Mouse (Mus musculus) lung, adult 18-20 months (tissue): ENCODE measurements at regions not wholly inside any gene's neighbourhood (a gene's known extent, or its start where the extent isn't known, plus 50 kb on each side); places are given as distances from the start of the nearest gene placed in this dataset.

Experiments
- DNase-seq, 2 experiments: peaks; one replicate each; pipeline ENCODE4 v3.0.0; 2022; ENCODE audit warnings: mixed read lengths in 2 of 2

DNA sequence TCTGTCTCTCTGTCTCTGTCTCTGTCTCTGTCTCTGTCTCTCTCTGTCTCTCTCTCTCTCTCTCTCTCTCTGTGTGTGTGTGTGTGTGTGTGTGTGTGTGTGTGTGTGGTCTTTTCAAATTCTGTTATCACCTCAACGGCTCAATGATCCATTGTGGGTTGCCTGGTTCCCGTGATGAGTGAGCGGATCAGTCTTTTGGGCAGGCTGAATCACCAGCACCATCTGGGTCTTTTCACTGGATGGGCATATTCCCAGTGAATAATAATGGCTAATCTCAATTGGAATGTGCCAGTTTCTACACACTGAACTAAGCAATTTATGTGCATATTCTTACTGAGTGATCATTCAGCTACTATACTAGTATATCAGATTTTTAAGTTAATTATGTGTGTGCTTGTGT, 216.4 kb downstream of the Lmx1a start:
- no peak for DNase-seq

DNA sequence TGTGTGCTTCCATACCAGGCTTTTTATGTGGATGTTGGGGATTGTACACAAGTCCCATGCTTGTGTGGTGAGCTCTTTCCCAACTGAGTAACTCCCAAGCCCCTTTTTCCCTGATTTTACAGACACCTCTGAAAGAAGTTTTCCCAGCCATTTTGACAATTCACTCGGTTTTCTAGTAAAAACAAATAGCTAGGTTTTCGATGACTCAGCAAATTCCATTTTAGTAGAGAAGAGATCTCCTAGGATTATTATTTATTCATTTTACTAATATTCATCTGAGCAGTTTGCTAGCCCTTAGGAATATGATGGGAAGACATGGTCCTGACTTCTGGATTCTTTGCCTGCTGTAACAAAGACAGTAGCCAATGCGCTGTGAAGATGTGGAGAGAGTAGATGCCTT, 223.0 kb downstream of the Lmx1a start:
- no peak for DNase-seq

DNA sequence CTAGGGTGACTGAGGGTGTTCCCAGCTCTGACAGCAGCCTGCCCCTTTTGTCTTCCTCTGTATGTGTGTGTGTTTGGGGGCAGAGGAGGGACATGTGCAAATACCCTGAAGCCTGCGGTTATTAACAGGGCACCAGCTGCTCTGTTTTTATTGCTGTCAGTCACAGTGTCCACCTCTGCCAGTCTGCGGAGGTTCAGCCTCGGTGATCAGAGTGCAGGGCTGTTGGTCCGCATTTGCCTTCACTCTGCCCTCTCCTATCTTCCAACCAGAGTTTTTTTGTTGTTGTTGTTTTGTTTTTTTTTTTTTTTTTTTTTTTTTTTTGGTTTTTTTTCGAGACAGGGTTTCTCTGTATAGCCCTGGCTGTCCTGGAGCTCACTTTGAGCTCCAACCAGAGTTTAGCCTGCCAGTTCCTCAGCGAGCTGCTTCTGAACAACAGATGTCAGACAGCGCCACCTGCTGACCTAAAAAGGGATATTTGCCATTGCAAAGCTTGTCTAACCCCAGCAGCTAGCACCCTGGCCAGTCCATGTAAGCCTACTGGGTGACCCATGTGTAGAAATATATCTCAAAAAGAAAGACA, 226.0 kb downstream of the Lmx1a start:
- DNase-seq: peak; percentile 45 to 51

DNA sequence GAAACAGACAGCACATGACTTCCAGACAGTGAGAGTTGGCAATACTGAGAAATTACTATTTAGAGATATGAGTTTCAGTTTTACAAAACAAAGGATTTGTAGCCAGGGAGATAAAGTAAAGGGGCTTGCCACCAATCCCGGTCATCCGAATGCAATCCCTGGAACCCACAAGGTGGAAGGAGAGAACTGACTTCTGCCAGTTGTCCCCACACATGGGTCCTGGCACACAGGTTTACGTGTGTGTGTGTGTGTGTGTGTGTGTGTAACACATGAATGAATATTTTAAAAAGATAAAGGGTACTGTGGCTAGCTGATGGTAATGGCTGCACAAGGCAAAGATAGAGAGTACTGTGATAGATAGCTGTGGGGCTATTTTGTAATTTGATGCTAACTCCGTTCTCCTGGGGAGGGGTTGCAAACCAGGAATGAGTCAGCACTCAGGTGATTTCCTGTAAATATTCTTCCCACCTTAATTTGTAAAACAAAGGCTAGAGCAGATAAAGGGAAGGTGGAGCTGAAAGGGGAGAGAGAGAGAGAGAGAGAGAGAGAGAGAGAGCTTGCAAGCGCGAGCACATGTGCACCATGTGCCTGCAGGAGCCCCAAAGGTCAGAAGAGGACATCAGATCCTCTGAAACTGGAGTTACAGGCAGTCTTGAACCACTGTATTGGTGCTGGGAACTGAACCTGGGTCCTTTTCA, 226.7 kb downstream of the Lmx1a start:
- DNase-seq: no peak

DNA sequence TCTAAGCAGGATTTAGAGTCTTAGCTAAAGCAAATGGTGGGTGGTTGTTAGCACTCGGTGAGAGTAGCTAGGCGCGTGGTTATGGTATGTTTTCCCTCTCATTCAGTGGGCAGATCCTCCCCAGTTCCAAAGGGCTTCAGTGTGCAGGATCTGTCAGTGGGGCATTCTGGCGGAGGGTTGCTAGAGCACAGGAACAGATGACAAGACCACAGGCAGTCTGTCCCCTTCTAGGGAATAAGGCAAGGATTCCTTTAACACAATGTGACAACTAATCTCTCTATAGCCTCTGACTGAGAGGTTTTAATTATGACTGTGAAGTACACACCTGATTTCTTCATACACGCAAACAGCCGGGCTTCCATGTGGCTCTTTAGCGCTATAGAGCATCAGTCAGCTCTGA, 233.9 kb downstream of the Lmx1a start:
- no peak for DNase-seq

DNA sequence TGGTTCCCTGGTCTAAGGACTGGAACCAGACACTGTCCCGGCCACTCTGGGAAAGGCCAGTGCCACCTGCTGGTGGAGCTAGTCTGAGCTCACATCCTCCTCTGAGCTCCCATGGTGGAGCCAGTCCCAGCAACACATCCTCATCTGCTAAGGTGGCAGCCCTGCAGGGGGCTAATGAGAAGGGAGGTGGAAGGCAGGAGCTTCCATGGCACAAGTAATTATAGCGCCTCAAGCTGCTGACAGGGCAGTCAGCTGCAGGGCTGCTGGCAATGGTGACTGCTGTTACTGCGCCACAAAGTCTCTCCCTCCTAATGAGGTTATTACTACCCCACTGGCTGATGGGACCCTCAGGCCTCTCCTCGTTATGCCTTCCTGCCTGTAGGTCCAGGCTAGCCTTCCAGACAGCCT, 239.0 kb downstream of the Lmx1a start:
- DNase-seq: no peak

DNA sequence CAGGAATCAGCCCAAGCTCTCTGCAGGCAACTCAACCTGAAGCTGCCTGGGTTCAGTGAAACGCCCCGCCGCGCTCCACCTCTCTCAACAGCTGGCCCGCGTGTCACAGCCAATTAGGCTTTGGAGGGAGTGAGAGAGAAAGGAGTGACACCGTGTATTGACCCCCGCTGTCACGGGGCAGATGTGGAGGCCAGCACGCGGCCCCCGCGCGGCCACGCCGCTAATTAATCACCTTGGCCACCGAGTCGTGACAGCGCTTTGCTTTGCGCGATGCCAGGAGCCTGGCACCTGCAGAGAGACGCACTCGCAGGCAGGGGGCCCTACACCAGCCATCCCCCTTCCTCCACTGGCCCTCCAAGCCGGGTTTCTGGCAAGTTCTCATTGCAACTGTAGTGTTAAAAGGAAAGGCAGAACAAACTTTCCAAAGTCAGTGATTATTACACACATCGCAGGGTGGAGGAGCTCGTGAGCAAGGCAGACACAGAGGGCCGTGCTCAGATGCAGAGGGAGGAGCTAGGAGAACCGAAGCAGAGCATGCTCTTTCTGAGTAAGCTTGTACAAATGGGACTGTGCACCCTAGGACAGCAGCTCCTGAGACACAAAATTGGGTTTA, 240.8 kb downstream of the Lmx1a start:
- no peak for DNase-seq

DNA sequence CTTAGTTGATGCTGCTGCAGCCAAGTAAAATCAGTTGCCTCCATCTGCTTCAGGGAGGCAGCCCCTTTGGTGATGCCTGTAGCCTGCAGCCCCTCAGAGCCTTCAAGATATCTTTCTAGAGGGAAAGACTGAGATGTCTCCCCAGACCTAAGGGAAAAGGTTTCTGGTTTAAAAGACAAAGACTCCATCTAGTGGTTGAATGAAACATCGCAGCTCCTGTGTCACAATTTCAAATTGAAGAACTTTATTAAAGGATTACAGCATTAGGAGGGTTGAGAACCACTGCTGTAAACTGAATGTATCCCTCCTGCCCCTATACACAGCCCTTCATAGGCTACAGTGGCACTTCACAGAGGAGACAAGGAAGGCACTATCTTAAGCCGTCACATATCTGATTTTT, 243.1 kb downstream of the Lmx1a start:
- no peak for DNase-seq

DNA sequence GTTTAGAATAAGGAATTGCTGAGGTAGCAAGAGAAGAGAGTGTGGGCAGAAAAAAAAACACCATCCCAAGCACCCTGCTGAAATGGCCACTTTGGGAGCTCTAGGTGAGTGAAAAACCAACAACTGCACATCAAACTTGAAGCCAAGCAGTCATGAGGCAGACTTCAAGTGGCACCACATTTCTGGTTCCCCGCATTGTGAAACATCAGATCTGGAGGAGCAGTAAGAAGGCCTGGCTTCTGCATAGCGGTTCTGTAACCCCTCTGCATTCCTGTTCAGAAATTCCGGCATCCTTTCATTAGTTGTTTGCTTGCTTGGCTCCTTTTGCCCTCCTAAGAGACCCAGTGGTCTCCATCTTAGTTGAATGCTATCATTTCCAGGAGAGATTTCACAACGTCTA, 247.7 kb downstream of the Lmx1a start:
- DNase-seq: no peak

DNA sequence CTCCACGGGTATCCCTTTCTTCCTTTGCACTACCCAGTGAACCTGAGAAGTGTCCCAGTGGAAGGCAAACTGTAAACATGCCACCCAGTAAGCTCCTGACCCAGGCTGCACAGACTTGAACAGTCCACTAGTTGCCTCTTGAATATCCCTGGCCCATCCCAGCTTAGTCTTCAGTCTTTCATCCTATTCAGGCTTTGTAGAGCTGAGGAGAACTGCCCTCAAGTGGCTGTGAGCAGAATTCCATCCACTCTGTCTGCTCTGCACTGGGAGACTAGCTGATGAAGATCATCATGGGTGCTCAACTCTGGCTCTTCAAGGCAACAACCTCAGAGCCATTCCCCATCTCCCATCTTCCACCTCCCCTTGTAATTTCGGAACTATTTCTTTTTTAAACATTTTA, 249.1 kb downstream of the Lmx1a start:
- DNase-seq: no peak

DNA sequence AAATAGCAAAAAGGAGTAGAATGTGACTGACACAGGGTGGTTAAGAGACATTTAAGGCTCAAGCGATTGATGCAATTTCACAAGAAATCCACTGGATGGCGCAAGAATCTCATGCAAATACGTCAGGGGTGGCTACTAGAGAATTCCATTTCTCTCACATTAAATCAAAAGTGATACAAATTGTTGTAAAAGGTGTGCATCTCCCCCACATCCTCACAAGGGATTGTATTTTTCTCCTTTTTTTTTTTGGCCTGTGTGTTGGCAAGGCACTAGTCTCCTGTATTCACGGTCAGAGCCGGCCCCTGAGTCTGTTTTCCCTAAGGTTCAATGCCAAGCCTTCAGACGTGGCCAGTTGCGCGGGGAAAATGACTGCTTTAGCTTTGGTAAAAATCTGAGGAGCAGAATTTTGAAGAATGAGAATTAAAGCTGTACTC, 253.0 kb downstream of the Lmx1a start:
- no peak for DNase-seq

DNA sequence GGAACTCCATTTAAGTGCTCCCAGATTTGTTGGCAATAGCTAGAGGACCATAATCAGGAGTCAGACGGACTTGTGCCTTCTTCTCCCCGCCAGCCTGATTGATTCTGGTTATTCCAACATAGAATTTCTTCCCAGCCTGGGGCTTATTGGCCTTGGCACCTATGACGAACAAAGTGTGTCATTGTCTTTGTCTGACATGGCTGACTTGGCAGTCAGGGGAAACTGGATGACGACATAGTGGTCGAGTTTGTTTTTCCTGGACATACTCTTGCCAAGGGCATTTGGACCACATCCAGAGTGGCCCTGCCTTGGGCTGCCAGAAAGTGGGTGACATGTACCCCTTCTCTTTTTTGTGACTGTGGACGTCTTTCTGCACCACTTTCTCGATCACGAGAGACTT, 254.1 kb downstream of the Lmx1a start:
- no peak for DNase-seq

DNA sequence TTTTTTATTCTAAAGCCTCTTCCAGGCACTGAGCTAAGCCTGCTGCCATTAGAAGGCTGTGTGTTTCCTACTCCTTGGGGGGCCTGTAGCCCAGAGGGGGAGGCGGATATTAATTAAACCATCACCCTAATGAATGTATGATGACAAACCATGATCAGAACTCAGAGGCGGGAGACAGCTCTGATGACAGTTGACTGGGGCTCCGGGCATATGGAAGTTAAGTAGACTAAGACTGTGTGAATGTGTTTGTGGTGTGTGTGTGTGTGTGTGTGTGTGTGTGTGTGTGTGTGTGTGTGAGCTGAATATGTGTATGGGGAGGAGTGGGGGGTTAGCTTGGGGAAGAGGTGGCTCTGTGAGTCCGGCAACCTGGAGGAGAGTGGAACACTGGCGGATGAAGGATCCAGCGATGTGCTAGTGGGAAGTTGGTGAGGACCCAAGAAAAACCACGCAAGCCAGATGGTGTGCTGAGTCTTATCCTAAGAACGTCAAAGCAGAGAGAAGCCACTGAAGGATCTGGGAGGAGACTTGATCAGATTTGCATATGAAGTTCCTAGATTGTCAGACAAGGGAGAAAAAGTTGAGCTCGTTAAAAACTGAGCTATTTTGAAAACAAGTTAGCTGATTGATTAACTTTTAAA, 256.7 kb downstream of the Lmx1a start:
- DNase-seq: no peak

DNA sequence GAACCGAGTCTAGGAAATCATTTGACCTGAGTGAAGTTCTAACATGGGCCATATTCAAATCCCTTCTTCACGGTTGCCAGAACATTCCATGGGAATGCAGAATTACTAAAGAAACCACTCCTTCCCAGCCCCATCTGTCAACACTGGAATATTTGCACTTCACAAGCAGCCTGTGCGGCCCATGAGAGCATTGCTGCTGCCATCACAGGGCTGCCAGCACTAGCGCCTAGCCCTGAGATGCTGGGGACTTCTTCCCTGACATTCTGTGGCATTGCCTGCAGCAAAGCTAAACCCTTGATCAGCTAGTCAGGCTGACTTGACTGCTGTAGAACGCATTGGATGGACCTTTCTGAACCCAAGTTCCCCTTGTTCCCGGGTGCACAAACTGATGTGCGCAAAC, 258.8 kb downstream of the Lmx1a start:
- no peak for DNase-seq

DNA sequence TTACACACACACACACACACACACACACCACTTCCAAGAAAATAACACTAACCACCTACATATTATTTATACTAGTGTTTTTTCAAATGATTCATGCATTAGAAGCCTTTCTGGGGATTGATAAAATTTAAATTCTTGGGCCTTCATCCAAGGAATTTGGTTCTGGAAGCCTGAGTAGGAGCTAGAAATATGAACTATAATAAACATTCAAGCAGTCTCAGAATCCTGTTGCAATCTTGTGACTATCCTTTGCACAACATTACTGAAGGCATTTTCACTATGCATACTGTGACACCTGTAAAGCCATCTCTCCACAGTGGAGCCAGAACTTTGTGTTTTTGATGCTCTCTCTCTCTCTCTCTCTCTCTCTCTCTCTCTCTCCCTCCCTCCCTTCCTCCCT, 262.7 kb downstream of the Lmx1a start:
- DNase-seq: no peak

DNA sequence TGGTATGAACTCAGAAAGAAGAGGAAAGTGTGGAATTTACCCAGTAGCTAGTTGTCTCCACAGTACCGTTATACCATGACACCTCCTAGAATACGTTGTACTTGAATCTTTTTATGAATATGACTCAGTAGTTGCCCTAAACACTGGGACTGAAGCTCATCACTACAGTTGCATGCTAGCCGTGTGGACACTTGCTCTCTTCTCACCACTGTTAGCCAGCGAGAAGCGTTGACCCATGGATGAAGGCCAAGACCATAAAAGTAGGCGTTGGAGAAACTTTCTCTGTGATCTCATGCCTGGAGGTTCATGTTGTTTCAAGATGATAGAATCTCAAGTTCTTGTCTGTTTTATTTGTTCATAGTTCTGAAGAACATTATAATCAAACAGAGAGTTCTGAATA, 269.5 kb downstream of the Lmx1a start:
- DNase-seq: peak; percentile 36 to 64

DNA sequence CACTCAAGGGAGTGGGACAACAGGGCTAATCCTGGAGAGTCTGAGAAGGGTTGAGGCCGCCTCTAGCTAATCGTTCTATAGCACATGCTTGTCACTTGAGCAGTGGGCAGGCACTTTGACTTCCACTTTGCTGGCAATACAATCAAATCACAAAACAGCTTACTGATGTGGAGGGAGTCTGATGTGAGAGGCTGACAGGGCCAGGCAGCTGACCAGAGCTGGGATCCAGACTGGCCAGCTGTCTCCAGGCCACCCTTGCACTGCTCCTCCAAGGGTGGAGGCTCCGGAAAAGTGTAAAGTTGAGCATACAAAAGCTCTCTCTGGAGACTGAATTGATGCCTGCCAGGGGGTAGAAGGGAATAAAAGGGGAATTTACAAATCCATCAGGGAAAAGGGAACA, 280.5 kb downstream of the Lmx1a start:
- peak; percentile 26 to 33 for DNase-seq

DNA sequence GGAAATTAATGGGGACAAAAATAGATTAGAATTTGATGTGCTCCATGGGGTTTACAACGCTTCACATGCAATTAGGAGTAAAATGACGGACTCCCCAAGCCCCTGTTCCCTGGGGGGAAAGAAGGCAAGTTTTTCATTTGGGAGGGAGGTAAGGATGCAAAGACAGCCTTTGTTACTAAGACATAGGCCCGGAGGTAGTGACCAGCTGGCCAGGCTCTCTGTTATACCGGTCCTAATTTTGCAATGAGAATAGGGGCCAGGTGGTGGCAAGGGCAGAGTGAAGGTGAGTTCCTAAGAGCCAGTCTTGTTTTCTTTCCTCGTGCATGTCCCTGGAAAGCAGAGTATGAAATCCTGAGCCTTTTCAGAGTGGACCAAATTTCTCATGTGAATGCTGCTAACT, 280.9 kb downstream of the Lmx1a start:
- DNase-seq: no peak

DNA sequence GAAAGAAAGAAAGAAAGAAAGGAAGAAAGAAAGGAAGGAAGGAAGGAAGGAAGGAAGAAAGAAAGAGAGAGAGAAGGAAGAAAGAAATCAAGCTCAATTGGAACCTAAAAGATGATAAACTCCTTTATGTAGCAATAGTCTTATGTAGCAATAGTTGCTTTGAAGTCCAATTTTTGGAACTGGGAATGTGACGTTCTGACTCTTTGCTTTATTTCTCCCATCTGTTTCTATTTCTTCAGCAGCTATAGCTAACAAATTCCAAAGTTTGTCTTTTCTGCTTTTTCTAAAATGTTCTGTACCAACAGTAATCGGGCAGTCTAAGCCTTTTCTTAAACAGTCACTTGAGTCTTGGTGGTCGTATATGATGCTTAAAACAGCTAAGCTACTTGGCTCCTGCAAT, 287.7 kb downstream of the Lmx1a start:
- no peak for DNase-seq

DNA sequence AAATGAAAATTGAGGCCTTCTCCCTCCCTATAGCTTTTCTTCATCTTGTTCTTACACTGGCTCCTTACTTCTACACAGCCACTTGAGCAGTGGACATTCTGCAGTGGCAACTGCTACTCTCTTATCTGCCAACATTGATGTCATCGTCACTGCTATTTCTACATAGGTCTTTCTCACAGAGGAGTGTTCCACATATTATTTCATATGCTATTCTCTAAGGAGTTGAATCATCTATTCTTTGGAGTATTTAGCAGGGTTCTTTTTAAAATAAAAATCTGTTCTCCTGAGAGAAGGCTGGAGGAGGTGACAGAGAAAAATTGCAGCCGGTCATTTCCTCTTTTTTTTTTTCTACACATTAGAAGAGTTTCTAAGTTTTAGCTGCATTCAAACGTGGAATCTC, 290.1 kb downstream of the Lmx1a start:
- DNase-seq: peak in 1 of 2 experiments; percentile 6

DNA sequence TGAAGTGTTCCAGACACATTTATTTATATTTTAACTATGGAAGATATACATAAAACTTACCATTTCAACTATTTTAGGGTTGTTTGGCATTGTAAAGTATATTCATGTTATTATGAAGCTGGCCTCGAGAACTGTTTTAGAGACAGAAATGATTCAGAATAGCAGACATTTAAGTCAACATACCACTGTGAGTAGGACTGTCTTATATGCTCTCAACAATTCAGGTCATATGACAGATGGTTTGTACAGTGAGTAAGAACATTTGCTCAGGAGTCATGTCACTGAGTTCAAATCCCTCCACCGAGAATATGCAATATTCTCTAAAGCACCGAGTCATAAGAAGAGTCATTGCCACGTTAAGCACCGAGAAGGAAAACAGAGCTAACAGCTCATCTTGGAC, 290.6 kb downstream of the Lmx1a start:
- no peak for DNase-seq

DNA sequence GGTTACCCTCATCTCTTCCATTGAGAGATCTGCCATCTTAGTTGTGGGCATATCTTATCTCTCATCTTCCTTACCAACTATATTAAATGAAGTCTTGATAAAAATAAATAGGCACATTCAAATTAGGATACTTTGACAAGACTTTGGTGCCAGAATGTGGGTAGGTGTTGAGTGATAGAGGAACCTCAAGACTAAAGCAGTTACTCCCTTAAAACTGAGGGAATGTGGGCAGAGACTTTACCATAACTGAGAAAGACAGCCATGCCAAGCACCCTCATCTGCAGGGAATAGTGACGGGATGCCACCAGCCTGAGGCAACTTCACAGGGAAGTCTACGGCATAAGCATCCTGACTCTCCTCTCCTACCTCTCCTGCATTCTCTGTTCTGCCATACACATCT, 292.3 kb downstream of the Lmx1a start:
- DNase-seq: no peak

DNA sequence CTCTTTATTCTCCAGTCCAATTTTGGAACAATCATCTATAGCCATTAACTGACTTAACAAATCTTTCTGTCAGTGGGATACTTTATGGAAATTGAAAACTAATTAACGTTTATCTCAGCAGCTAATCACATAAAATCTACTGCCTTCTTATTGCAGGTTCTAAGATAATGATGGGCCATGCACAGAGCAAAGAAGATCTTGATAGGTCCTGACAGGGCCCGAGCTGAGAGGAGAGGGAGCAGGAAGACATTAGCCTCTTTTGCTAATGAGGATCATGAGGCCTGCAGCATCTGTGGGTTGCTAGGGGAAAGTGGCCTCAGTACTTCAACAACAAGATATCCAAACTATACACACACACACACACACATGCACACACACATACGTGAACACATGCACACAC, 318.4 kb downstream of the Lmx1a start:
- DNase-seq: no peak

DNA sequence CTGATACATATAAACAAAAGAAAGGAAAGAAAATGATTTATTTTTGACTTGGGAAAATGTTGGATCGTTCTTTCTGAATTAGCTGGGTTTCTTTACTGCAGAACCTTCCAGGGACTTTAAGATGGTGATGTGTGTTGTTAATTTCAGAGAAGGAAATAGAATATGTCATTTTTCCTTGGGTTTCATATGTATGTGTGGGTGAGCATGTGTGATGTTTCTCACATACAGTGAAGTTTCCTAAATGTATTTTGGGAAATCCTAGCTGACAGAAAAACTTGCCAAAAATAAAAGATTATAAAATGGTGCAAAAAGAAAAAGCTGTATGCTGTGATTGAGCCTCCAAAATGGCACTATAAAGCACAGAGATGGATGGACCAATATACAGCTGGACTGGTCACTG, 319.2 kb downstream of the Lmx1a start:
- no peak for DNase-seq
